ENCODE assay signal across 10 mouse cellular contexts in genomic region chr2:108877141-108877540, GRCm38 (mm10).
DNase-seq lines count a peak whose midpoint lies in the region; TF ChIP-seq lines count a peak whose summit lies in the region.
"Had no signal": no experiment of that assay in that cellular context is flagged by ENCODE, and none has a peak within 500 bp of the region (broad histone marks: within the 10 kb centered on the region; RNA-seq: fewer than 3 reads in every experiment).

No protein-coding gene starts in this region.

- H3K36me3 ChIP-seq in MEL (ENCODE audit: control insufficient read depth in 1 of 2, insufficient read depth in 2 of 2, low read length in 2 of 2): no peaks in the 10 kb centered on the region

- no peaks in the 10 kb centered on the region for H3K9me3 ChIP-seq in MEL (replicated peaks; ENCODE audit: insufficient read depth, low read length)

- H3K4me1 ChIP-seq in MEL (ENCODE audit: control insufficient read depth in 1 of 2, insufficient read depth in 2 of 2, low read length in 2 of 2): no peaks in the 10 kb centered on the region

- TF ChIP-seq CTCF in left cerebral cortex, adult 2 months (IDR thresholded peaks at IDR 0.05): peak; percentile 52
- TF ChIP-seq CTCF in MEL (IDR thresholded peaks at IDR 0.05 in 2 of 3, conservative IDR thresholded peaks at IDR 0.05 in 1 of 3; ENCODE audit: control insufficient read depth in 1 of 3, insufficient read depth in 1 of 3, low read depth in 2 of 3, low read length in 3 of 3, poor library complexity in 1 of 3, severe bottlenecking in 1 of 3): peak in 2 of 3 experiments; percentile 26 to 53; a peak in 4 of 6 replicates

- no peak overlapping the region for H3K4me3 ChIP-seq in left cerebral cortex, adult 2 months
- H3K4me3 ChIP-seq in MEL (ENCODE audit: control insufficient read depth in 1 of 2, insufficient read depth in 1 of 2, low read depth in 2 of 2, low read length in 2 of 2): no peak overlapping the region

- intact Hi-C loops in left cerebral cortex, adult 2 months (cut with DNase I): loop anchor here (2.0 kb wide), 1 partner anchor 818 kb away; no protein-coding TSS in a partner anchor
- intact Hi-C loops in left cerebral cortex, postnatal 36 days (cut with DNase I): loop anchor here (5.0 kb wide), 1 partner anchor 815 kb away; no protein-coding TSS in a partner anchor

- no peak overlapping the region for H3K27ac ChIP-seq in left cerebral cortex, adult 2 months
- H3K27ac ChIP-seq in MEL (ENCODE audit: control insufficient read depth, low read depth, low read length): no peak overlapping the region

- no peak for TF ChIP-seq EP300 in MEL (IDR thresholded peaks at IDR 0.05; ENCODE audit: low read depth in 1 of 2, low read length in 2 of 2)

- no peaks in the 10 kb centered on the region for H3K27me3 ChIP-seq in MEL (ENCODE audit: control insufficient read depth in 1 of 2, insufficient read depth in 2 of 2, low read length in 2 of 2)

- no peak for TF ChIP-seq POLR2A in MEL (IDR thresholded peaks at IDR 0.05; ENCODE audit: control insufficient read depth in 1 of 2, insufficient read depth in 1 of 2, low read depth in 1 of 2, low read length in 2 of 2, poor library complexity in 1 of 2)

- DNase-seq in embryo, embryonic 10 days (ENCODE audit: low spot score): peak; percentile 19
- DNase-seq in embryo, embryonic 9.5 days (ENCODE audit: extremely low spot score): no peak
- no peak for DNase-seq in left cerebral cortex, adult 2 months (ENCODE audit: extremely low spot score in 1 of 2, low spot score in 2 of 2)
- DNase-seq in left cerebral cortex, postnatal 36 days (ENCODE audit: low spot score in 2 of 2): no peak
- DNase-seq in MEL (ENCODE audit: low read depth, low spot score): peak; percentile 37
- peak; percentile 47 for DNase-seq in forelimb bud, embryonic 11.5 days (ENCODE audit: low read depth, low spot score)
- no peak for DNase-seq in adrenal gland, postnatal 25 days
- DNase-seq in testis, postnatal 14 days (ENCODE audit: low spot score): no peak
- DNase-seq: heart, postnatal 14 days; right cerebral cortex, postnatal 14 days had no signal

- no peak overlapping the region for H3K9ac ChIP-seq in MEL (ENCODE audit: control insufficient read depth, low read depth, low read length, poor library complexity, severe bottlenecking)

- TF ChIP-seq RAD21 in MEL (IDR thresholded peaks at IDR 0.05; ENCODE audit: low read depth, low read length): peak; percentile 65

- no peaks in the 10 kb centered on the region for H3K79me2 ChIP-seq in MEL (ENCODE audit: control insufficient read depth, insufficient read depth, low read length, poor library complexity)

TF ChIP-seq in MEL, 35 proteins besides CTCF, POLR2A, EP300 and RAD21:
- TF ChIP-seq MYC (IDR thresholded peaks at IDR 0.05; ENCODE audit: low read depth, low read length) (no peak), ZC3H11A (IDR thresholded peaks at IDR 0.05; ENCODE audit: low read depth, low read length) (peak; percentile 46; the same call in 1 of the 2 replicates), SMC3 (IDR thresholded peaks at IDR 0.05; ENCODE audit: low read depth, low read length) (peak; percentile 80), RCOR1 (IDR thresholded peaks at IDR 0.05; ENCODE audit: low read depth, low read length) (no peak), SIN3A (IDR thresholded peaks at IDR 0.05; ENCODE audit: low read length) (no peak), MXI1 (IDR thresholded peaks at IDR 0.05; ENCODE audit: low read depth, low read length) (no peak), MEF2A (IDR thresholded peaks at IDR 0.05; ENCODE audit: extremely low read depth, insufficient replicate concordance, low read depth, low read length, poor library complexity, severe bottlenecking) (no peak), ZMIZ1 (IDR thresholded peaks at IDR 0.05; ENCODE audit: low read depth, low read length) (no peak), NRF1 (IDR thresholded peaks at IDR 0.05; ENCODE audit: insufficient read depth, low read depth, low read length, poor library complexity, severe bottlenecking) (no peak), CHD1 (IDR thresholded peaks at IDR 0.05; ENCODE audit: low read depth, low read length) (no peak), TBP (IDR thresholded peaks at IDR 0.05; ENCODE audit: low read depth, low read length) (no peak), ZNF384 (IDR thresholded peaks at IDR 0.05; ENCODE audit: low read depth, low read length) (no peak), TCF12 (IDR thresholded peaks at IDR 0.05; ENCODE audit: low read depth, low read length) (no peak), NELFE (IDR thresholded peaks at IDR 0.05; ENCODE audit: low read depth, low read length) (no peak), JUND (IDR thresholded peaks at IDR 0.05; ENCODE audit: low read depth, low read length) (no peak), ETS1 (IDR thresholded peaks at IDR 0.05; ENCODE audit: low read depth, low read length) (no peak)
TF ChIP-seq in MEL: peak in this region for 2.

Comparison
In these comparisons a context has a peak if more than half of its experiments do, and no peak if none do; other contexts are left out.
1. DNase-seq: peak in embryo, embryonic 10 days (single experiment), MEL (single experiment) and forelimb bud, embryonic 11.5 days (single experiment); none in embryo, embryonic 9.5 days (single experiment), left cerebral cortex, adult 2 months (0 of 2), left cerebral cortex, postnatal 36 days (0 of 2), adrenal gland, postnatal 25 days (single experiment) and testis, postnatal 14 days (single experiment).